Mouse (Mus musculus): Measurements from ENCODE around the gene Rnase13. TPM values are rescaled to one million over a fixed set of nuclear protein-coding genes. Genes with fewer than 3 reads are reported as not detected.

The Rnase13 gene
- polyA plus RNA-seq, 1 experiment from 2014 or later: not detected

GRCm38 (mm10) chr14:51911301-51911700 is 11.3 kb downstream of the Rnase13 start:
- peaks cover 4% of the 10 kb centered on the region; the same call in 1 of the 2 replicates for H3K4me1 ChIP-seq (ENCODE audit: control insufficient read depth, insufficient read depth, low read length)
- H3K9me3 ChIP-seq (ENCODE audit: control insufficient read depth, low read length): no peaks in the 10 kb centered on the region
- H3K27ac ChIP-seq (replicated peaks; ENCODE audit: low read depth, low read length): no peak overlapping the region
- no peaks in the 10 kb centered on the region for H3K27me3 ChIP-seq (ENCODE audit: control insufficient read depth, insufficient read depth, low read length)
- DNase-seq (ENCODE audit: low spot score) (no peak), ATAC-seq (ENCODE audit: insufficient number of reproducible peaks, low FRiP score, low TSS enrichment, low read depth) (no peak)
- no peak overlapping the region for H3K4me3 ChIP-seq (ENCODE audit: low read depth, low read length)
- WGBS: 85% methylated on average over 10 of the region's 10 CpGs
- H3K36me3 ChIP-seq (ENCODE audit: control insufficient read depth, insufficient read depth, low read length): no peaks in the 10 kb centered on the region
- H3K9ac ChIP-seq (ENCODE audit: low read length): no peak overlapping the region
- no peak overlapping the region for H3K4me2 ChIP-seq (ENCODE audit: low read depth, severe bottlenecking)

- 87% methylated on average over 11 of the region's 11 CpGs for WGBS
- ATAC-seq (ENCODE audit: insufficient number of reproducible peaks, low FRiP score, low TSS enrichment, low read depth) (no peak), DNase-seq (ENCODE audit: low spot score) (no peak)
These were observed 16.5 kb downstream of the Rnase13 start for GRCm38 (mm10) chr14:51906102-51906501.

GRCm38 (mm10) chr14:51904706-51905105 is 17.9 kb downstream of the Rnase13 start:
- H3K27ac ChIP-seq (replicated peaks; ENCODE audit: low read depth, low read length): no peak overlapping the region
- H3K4me2 ChIP-seq (ENCODE audit: low read depth, severe bottlenecking): no peak overlapping the region
- no peaks in the 10 kb centered on the region for H3K27me3 ChIP-seq (ENCODE audit: control insufficient read depth, insufficient read depth, low read length)
- H3K9me3 ChIP-seq (ENCODE audit: control insufficient read depth, low read length): no peaks in the 10 kb centered on the region
- 76% methylated on average over 7 of the region's 7 CpGs for WGBS
- DNase-seq (ENCODE audit: low spot score) (no peak), ATAC-seq (ENCODE audit: insufficient number of reproducible peaks, low FRiP score, low TSS enrichment, low read depth) (no peak)
- H3K36me3 ChIP-seq (ENCODE audit: control insufficient read depth, insufficient read depth, low read length): no peaks in the 10 kb centered on the region
- H3K9ac ChIP-seq (ENCODE audit: low read length): no peak overlapping the region
- no peaks in the 10 kb centered on the region for H3K4me1 ChIP-seq (ENCODE audit: control insufficient read depth, insufficient read depth, low read length)
- H3K4me3 ChIP-seq (ENCODE audit: low read depth, low read length): no peak overlapping the region

More at GRCm38 (mm10) chr14:51906102-51906501, 16.5 kb downstream of the Rnase13 start:
- no peak overlapping the region for H3K27ac ChIP-seq (replicated peaks; ENCODE audit: low read depth, low read length)
- H3K36me3 ChIP-seq (ENCODE audit: control insufficient read depth, insufficient read depth, low read length): no peaks in the 10 kb centered on the region
- H3K4me3 ChIP-seq (ENCODE audit: low read depth, low read length): no peak overlapping the region
- H3K4me2 ChIP-seq (ENCODE audit: low read depth, severe bottlenecking): no peak overlapping the region
- H3K27me3 ChIP-seq (ENCODE audit: control insufficient read depth, insufficient read depth, low read length): no peaks in the 10 kb centered on the region
- H3K4me1 ChIP-seq (ENCODE audit: control insufficient read depth, insufficient read depth, low read length): no peaks in the 10 kb centered on the region
- no peak overlapping the region for H3K9ac ChIP-seq (ENCODE audit: low read length)
- no peaks in the 10 kb centered on the region for H3K9me3 ChIP-seq (ENCODE audit: control insufficient read depth, low read length)

GRCm38 (mm10) chr14:51903782-51904181 is 18.8 kb downstream of the Rnase13 start:
- no peaks in the 10 kb centered on the region for H3K9me3 ChIP-seq (ENCODE audit: control insufficient read depth, low read length)
- H3K4me3 ChIP-seq (ENCODE audit: low read depth, low read length): no peak overlapping the region
- DNase-seq (ENCODE audit: low spot score) (no peak), ATAC-seq (ENCODE audit: insufficient number of reproducible peaks, low FRiP score, low TSS enrichment, low read depth) (no peak)
- no peaks in the 10 kb centered on the region for H3K4me1 ChIP-seq (ENCODE audit: control insufficient read depth, insufficient read depth, low read length)
- no peak overlapping the region for H3K9ac ChIP-seq (ENCODE audit: low read length)
- H3K4me2 ChIP-seq (ENCODE audit: low read depth, severe bottlenecking): no peak overlapping the region
- H3K27me3 ChIP-seq (ENCODE audit: control insufficient read depth, insufficient read depth, low read length): no peaks in the 10 kb centered on the region
- no peaks in the 10 kb centered on the region for H3K36me3 ChIP-seq (ENCODE audit: control insufficient read depth, insufficient read depth, low read length)
- 85% methylated on average over 9 of the region's 9 CpGs for WGBS
- no peak overlapping the region for H3K27ac ChIP-seq (replicated peaks; ENCODE audit: low read depth, low read length)

GRCm38 (mm10) chr14:51902806-51903710 is 19.5 kb downstream of the Rnase13 start:
- Histone ChIP-seq H3K9me3 (ENCODE audit: control insufficient read depth, low read length) (no peaks in the 10 kb centered on the region), H3K4me1 (ENCODE audit: control insufficient read depth, insufficient read depth, low read length) (no peaks in the 10 kb centered on the region), H3K4me2 (ENCODE audit: low read depth, severe bottlenecking) (no peak overlapping the region), H3K4me3 (ENCODE audit: low read depth, low read length) (no peak overlapping the region), H3K9ac (ENCODE audit: low read length) (no peak overlapping the region), H3K36me3 (ENCODE audit: control insufficient read depth, insufficient read depth, low read length) (no peaks in the 10 kb centered on the region), H3K27me3 (ENCODE audit: control insufficient read depth, insufficient read depth, low read length) (no peaks in the 10 kb centered on the region), H3K27ac (replicated peaks; ENCODE audit: low read depth, low read length) (no peak overlapping the region)
- peak; percentile 53 for ATAC-seq (ENCODE audit: insufficient number of reproducible peaks, low FRiP score, low TSS enrichment, low read depth)
- DNase-seq (ENCODE audit: low spot score): peak; percentile 88
- WGBS: 65% methylated on average over 9 of the region's 9 CpGs

- Histone ChIP-seq H3K4me3 (ENCODE audit: low read depth, low read length) (no peak overlapping the region), H3K27ac (replicated peaks; ENCODE audit: low read depth, low read length) (no peak overlapping the region), H3K27me3 (ENCODE audit: control insufficient read depth, insufficient read depth, low read length) (no peaks in the 10 kb centered on the region), H3K9ac (ENCODE audit: low read length) (no peak overlapping the region), H3K4me2 (ENCODE audit: low read depth, severe bottlenecking) (no peak overlapping the region), H3K4me1 (ENCODE audit: control insufficient read depth, insufficient read depth, low read length) (no peaks in the 10 kb centered on the region), H3K9me3 (ENCODE audit: control insufficient read depth, low read length) (no peaks in the 10 kb centered on the region), H3K36me3 (ENCODE audit: control insufficient read depth, insufficient read depth, low read length) (no peaks in the 10 kb centered on the region)
- WGBS: 92% methylated on average over 1 of the region's 1 CpGs
- DNase-seq (ENCODE audit: low spot score): no peak
- no peak for ATAC-seq (ENCODE audit: insufficient number of reproducible peaks, low FRiP score, low TSS enrichment, low read depth)
These were observed 23.2 kb downstream of the Rnase13 start for GRCm38 (mm10) chr14:51899351-51899750.

- peaks cover 2% of the 10 kb centered on the region for H3K36me3 ChIP-seq (ENCODE audit: control insufficient read depth, insufficient read depth, low read length)
- ATAC-seq (ENCODE audit: insufficient number of reproducible peaks, low FRiP score, low TSS enrichment, low read depth) (no peak), DNase-seq (ENCODE audit: low spot score) (no peak)
- no peaks in the 10 kb centered on the region for H3K9me3 ChIP-seq (ENCODE audit: control insufficient read depth, low read length)
- no peak overlapping the region for H3K9ac ChIP-seq (ENCODE audit: low read length)
- no peaks in the 10 kb centered on the region for H3K27me3 ChIP-seq (ENCODE audit: control insufficient read depth, insufficient read depth, low read length)
- WGBS: 81% methylated on average over 8 of the region's 8 CpGs
- no peak overlapping the region for H3K4me3 ChIP-seq (ENCODE audit: low read depth, low read length)
- no peaks in the 10 kb centered on the region for H3K4me1 ChIP-seq (ENCODE audit: control insufficient read depth, insufficient read depth, low read length)
- H3K27ac ChIP-seq (replicated peaks; ENCODE audit: low read depth, low read length): no peak overlapping the region
- no peak overlapping the region for H3K4me2 ChIP-seq (ENCODE audit: low read depth, severe bottlenecking)
These were observed 25.9 kb downstream of the Rnase13 start for GRCm38 (mm10) chr14:51896539-51897170.

GRCm38 (mm10) chr14:51896019-51896418 is 26.6 kb downstream of the Rnase13 start:
- 78% methylated on average over 6 of the region's 6 CpGs for WGBS
- no peak for DNase-seq (ENCODE audit: low spot score)
- H3K27ac ChIP-seq (replicated peaks; ENCODE audit: low read depth, low read length): no peak overlapping the region
- H3K4me3 ChIP-seq (ENCODE audit: low read depth, low read length): no peak overlapping the region
- no peaks in the 10 kb centered on the region for H3K27me3 ChIP-seq (ENCODE audit: control insufficient read depth, insufficient read depth, low read length)
- ATAC-seq (ENCODE audit: insufficient number of reproducible peaks, low FRiP score, low TSS enrichment, low read depth): no peak
- H3K36me3 ChIP-seq (ENCODE audit: control insufficient read depth, insufficient read depth, low read length): peaks cover 4% of the 10 kb centered on the region
- no peaks in the 10 kb centered on the region for H3K9me3 ChIP-seq (ENCODE audit: control insufficient read depth, low read length)
- no peak overlapping the region for H3K9ac ChIP-seq (ENCODE audit: low read length)
- H3K4me2 ChIP-seq (ENCODE audit: low read depth, severe bottlenecking): no peak overlapping the region
- H3K4me1 ChIP-seq (ENCODE audit: control insufficient read depth, insufficient read depth, low read length): no peaks in the 10 kb centered on the region

Data from limb, embryonic 11.5 days (tissue).